Comparison of ENCODE assay signal across 21 mouse cellular contexts in genomic region chr10:14076880-14077279, GRCm38 (mm10).
DNase-seq lines count a peak whose midpoint lies in the region; TF ChIP-seq lines count a peak whose summit lies in the region.
"Had no signal": no experiment of that assay in that cellular context is flagged by ENCODE, and none has a peak within 500 bp of the region (broad histone marks: within the 10 kb centered on the region; RNA-seq: fewer than 3 reads in every experiment).

No protein-coding gene starts in this region.

- peak; percentile 51 for DNase-seq in heart, adult 11 months
- no peak for DNase-seq in heart, postnatal 25 days (ENCODE audit: low spot score)
- DNase-seq in layer of hippocampus, adult 2 months (ENCODE audit: low spot score in 2 of 2): no peak
- no peak for DNase-seq in layer of hippocampus, adult 9-11 months
- peak; percentile 24 for DNase-seq in retina, postnatal 1 day
- DNase-seq in retina, embryonic 14.5 days (ENCODE audit: low spot score): no peak
- DNase-seq: adrenal gland, adult 2 months; adrenal gland, postnatal 10 days; adrenal gland, postnatal 25 days; cerebellum, adult 11 months; cerebellum, adult 18-20 months; cerebellum, adult 8-10 months; cerebellum, adult 9-11 months; cerebellum, postnatal 14 days; cerebellum, postnatal 36 days; embryo, embryonic 11 days had no signal

- H3K27ac ChIP-seq in layer of hippocampus, adult 2 months: peak overlapping the region; percentile 34; the same call in 1 of the 2 replicates
- H3K27ac ChIP-seq: embryonic facial prominence, embryonic 13.5 days; embryonic facial prominence, embryonic 15.5 days; forebrain, embryonic 10.5 days; forebrain, embryonic 12.5 days had no signal

- intact Hi-C loops in heart, postnatal 25 days (cut with DNase I): no loop called here

- no peak overlapping the region for H3K4me3 ChIP-seq in layer of hippocampus, adult 2 months
- H3K4me3 ChIP-seq: embryonic facial prominence, embryonic 13.5 days; embryonic facial prominence, embryonic 15.5 days; erythroblast, embryonic 14.5 days; forebrain, embryonic 10.5 days; forebrain, embryonic 12.5 days had no signal

- TF ChIP-seq CTCF in layer of hippocampus, adult 2 months (conservative IDR thresholded peaks at IDR 0.05): no peak

Comparison
In these comparisons a context has a peak if more than half of its experiments do, and no peak if none do; other contexts are left out.
1. DNase-seq: peak in heart, adult 11 months (single experiment) and retina, postnatal 1 day (single experiment); none in heart, postnatal 25 days (single experiment), layer of hippocampus, adult 2 months (0 of 2), layer of hippocampus, adult 9-11 months (single experiment) and retina, embryonic 14.5 days (single experiment).